Mouse (Mus musculus): ENCODE measurements around the gene Cfap99. TPM values are rescaled to one million over a fixed set of nuclear protein-coding genes. Genes with fewer than 3 reads are reported as not detected.
A peak's percentile ranks its signal among the peaks of the same experiment; 100 is the strongest.

Gene Cfap99
- polyA plus RNA-seq, 1 experiment from 2014 or later, result 0.09 TPM

DNA sequence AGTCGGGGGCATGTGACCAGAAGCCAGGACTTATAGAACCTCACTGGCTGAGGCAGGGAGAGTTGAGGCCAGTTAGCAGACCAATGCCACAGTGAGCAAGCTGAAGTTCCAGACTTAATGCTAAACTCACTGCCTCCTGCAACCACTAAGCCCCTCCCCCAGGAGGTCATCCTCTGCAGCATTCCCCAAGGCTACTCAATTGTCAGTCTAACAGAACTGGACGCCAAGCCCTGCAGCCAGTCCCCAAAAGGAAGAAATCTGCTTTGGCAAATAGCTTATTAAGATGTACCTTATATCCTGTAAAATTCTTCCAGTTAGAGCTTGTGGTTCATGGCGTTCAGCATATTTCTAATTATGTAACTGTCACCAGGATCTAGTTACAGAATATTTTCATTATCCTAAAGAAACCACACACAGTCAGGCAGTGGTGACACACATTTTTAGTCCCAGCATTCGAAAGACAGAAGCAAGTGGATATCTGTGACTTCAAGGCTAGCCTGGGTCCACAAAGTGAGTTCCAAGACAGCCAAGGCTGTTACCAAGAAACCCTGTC, 35.4 kb upstream of the Cfap99 start:
- Histone ChIP-seq H3K4me3 (ENCODE audit: low read depth, low read length) (no peak overlapping the region), H3K4me1 (ENCODE audit: control insufficient read depth, insufficient read depth, low read length) (peaks cover 31% of the 10 kb centered on the region), H3K36me3 (ENCODE audit: control insufficient read depth, insufficient read depth, low read length) (no peaks in the 10 kb centered on the region), H3K27me3 (ENCODE audit: control insufficient read depth, insufficient read depth, low read length) (no peaks in the 10 kb centered on the region), H3K27ac (ENCODE audit: low read depth, low read length) (peak overlapping the region; percentile 44), H3K4me2 (ENCODE audit: low read depth, low read length) (no peak overlapping the region), H3K9ac (replicated peaks; ENCODE audit: low read depth, low read length) (no peak overlapping the region), H3K9me3 (ENCODE audit: control insufficient read depth, low read length) (no peaks in the 10 kb centered on the region)
- ATAC-seq (ENCODE audit: low read depth), result no peak
- 59% methylated on average over 4 of the region's 4 CpGs for WGBS

GRCm38 (mm10) chr5:34254309-34254708, 34.1 kb upstream of the Cfap99 start:
- ATAC-seq (ENCODE audit: low read depth), result no peak
- Histone ChIP-seq H3K4me2 (ENCODE audit: low read depth, low read length) (no peak overlapping the region), H3K4me1 (ENCODE audit: control insufficient read depth, insufficient read depth, low read length) (peaks cover 31% of the 10 kb centered on the region), H3K9ac (replicated peaks; ENCODE audit: low read depth, low read length) (no peak overlapping the region), H3K9me3 (ENCODE audit: control insufficient read depth, low read length) (no peaks in the 10 kb centered on the region), H3K27ac (ENCODE audit: low read depth, low read length) (no peak overlapping the region), H3K27me3 (ENCODE audit: control insufficient read depth, insufficient read depth, low read length) (no peaks in the 10 kb centered on the region), H3K4me3 (ENCODE audit: low read depth, low read length) (no peak overlapping the region), H3K36me3 (ENCODE audit: control insufficient read depth, insufficient read depth, low read length) (no peaks in the 10 kb centered on the region)
- 77% methylated on average over 8 of the region's 8 CpGs for WGBS

DNA sequence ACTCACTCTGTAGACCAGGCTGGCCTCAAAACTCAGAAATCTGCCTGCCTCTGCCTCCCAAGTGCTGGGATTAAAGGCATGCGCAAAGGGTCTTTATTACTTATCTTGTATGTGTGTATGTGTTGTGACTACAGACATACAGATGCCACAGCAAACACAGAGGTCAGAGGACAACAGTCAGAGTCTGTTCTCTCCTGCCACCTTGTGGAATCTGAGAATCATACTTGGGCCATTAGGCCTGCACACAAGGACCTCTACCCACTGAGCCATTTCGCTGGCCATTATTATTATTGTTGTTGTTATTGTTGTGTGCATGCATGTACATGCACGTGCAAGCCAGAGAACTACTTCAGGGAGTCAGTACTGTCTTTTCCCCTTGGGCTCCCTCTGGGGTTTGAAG, 33.2 kb upstream of the Cfap99 start:
- Histone ChIP-seq H3K27me3 (ENCODE audit: control insufficient read depth, insufficient read depth, low read length) (no peaks in the 10 kb centered on the region), H3K27ac (ENCODE audit: low read depth, low read length) (no peak overlapping the region), H3K4me1 (ENCODE audit: control insufficient read depth, insufficient read depth, low read length) (peaks cover 22% of the 10 kb centered on the region), H3K9ac (replicated peaks; ENCODE audit: low read depth, low read length) (no peak overlapping the region), H3K4me3 (ENCODE audit: low read depth, low read length) (no peak overlapping the region), H3K4me2 (ENCODE audit: low read depth, low read length) (no peak overlapping the region), H3K36me3 (ENCODE audit: control insufficient read depth, insufficient read depth, low read length) (no peaks in the 10 kb centered on the region), H3K9me3 (ENCODE audit: control insufficient read depth, low read length) (no peaks in the 10 kb centered on the region)
- WGBS, result 85% methylated on average over 3 of the region's 3 CpGs
- ATAC-seq (ENCODE audit: low read depth), result no peak

- 64% methylated on average over 3 of the region's 3 CpGs for WGBS
- Histone ChIP-seq H3K4me1 (ENCODE audit: control insufficient read depth, insufficient read depth, low read length) (no peaks in the 10 kb centered on the region), H3K36me3 (ENCODE audit: control insufficient read depth, insufficient read depth, low read length) (no peaks in the 10 kb centered on the region), H3K27me3 (ENCODE audit: control insufficient read depth, insufficient read depth, low read length) (no peaks in the 10 kb centered on the region), H3K9ac (replicated peaks; ENCODE audit: low read depth, low read length) (no peak overlapping the region), H3K27ac (ENCODE audit: low read depth, low read length) (no peak overlapping the region), H3K9me3 (ENCODE audit: control insufficient read depth, low read length) (no peaks in the 10 kb centered on the region), H3K4me2 (ENCODE audit: low read depth, low read length) (no peak overlapping the region), H3K4me3 (ENCODE audit: low read depth, low read length) (no peak overlapping the region)
- no peak for ATAC-seq (ENCODE audit: low read depth)
These were observed 29.1 kb upstream of the Cfap99 start for GRCm38 (mm10) chr5:34259172-34259816.

- H3K27me3 ChIP-seq (ENCODE audit: control insufficient read depth, insufficient read depth, low read length), result no peaks in the 10 kb centered on the region
- no peak overlapping the region for H3K27ac ChIP-seq (ENCODE audit: low read depth, low read length)
- no peak overlapping the region for H3K9ac ChIP-seq (replicated peaks; ENCODE audit: low read depth, low read length)
- no peaks in the 10 kb centered on the region for H3K9me3 ChIP-seq (ENCODE audit: control insufficient read depth, low read length)
- H3K4me1 ChIP-seq (ENCODE audit: control insufficient read depth, insufficient read depth, low read length), result no peaks in the 10 kb centered on the region
- 75% methylated on average over 4 of the region's 4 CpGs for WGBS
- H3K4me2 ChIP-seq (ENCODE audit: low read depth, low read length), result no peak overlapping the region
- ATAC-seq (ENCODE audit: low read depth), result no peak
- no peaks in the 10 kb centered on the region for H3K36me3 ChIP-seq (ENCODE audit: control insufficient read depth, insufficient read depth, low read length)
- no peak overlapping the region for H3K4me3 ChIP-seq (ENCODE audit: low read depth, low read length)
These were observed 22.3 kb upstream of the Cfap99 start for GRCm38 (mm10) chr5:34266065-34266464.

- H3K4me3 ChIP-seq (ENCODE audit: low read depth, low read length), result no peak overlapping the region
- no peak overlapping the region for H3K27ac ChIP-seq (ENCODE audit: low read depth, low read length)
- no peaks in the 10 kb centered on the region for H3K27me3 ChIP-seq (ENCODE audit: control insufficient read depth, insufficient read depth, low read length)
- no peak overlapping the region for H3K4me2 ChIP-seq (ENCODE audit: low read depth, low read length)
- no peaks in the 10 kb centered on the region for H3K4me1 ChIP-seq (ENCODE audit: control insufficient read depth, insufficient read depth, low read length)
- 90% methylated on average over 16 of the region's 16 CpGs for WGBS
- H3K9ac ChIP-seq (replicated peaks; ENCODE audit: low read depth, low read length), result no peak overlapping the region
- no peaks in the 10 kb centered on the region for H3K9me3 ChIP-seq (ENCODE audit: control insufficient read depth, low read length)
- ATAC-seq (ENCODE audit: low read depth), result no peak
- no peaks in the 10 kb centered on the region for H3K36me3 ChIP-seq (ENCODE audit: control insufficient read depth, insufficient read depth, low read length)
These were observed 19.0 kb upstream of the Cfap99 start for GRCm38 (mm10) chr5:34269197-34269920.

DNA sequence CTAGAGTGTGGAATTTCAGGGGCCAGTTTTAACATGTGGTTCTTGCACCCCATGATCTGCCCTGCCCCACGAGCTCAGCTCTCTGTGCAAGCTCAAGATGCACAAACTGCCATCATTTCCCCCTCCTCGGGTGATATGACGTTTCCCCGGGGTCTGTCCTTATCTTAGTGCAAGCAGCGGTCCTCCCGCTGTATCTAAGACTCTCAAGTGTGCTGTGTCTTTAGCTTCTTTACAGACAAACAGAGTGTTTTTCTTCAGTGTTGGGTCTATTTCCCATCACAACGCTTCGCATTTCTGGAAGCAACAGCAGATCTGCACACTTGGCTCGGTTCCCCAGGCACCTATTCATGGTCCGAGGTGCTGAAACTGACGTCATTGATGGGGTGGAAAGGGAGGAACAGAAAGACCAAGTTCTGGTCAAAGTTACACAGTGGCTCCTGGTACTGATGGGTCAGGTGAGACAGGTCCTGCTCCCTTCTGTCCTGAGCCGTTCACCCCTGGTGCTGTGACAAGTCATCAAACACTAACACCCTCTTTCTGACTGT, 18.4 kb upstream of the Cfap99 start:
- ATAC-seq (ENCODE audit: low read depth), result no peak
- Histone ChIP-seq H3K4me3 (ENCODE audit: low read depth, low read length) (no peak overlapping the region), H3K36me3 (ENCODE audit: control insufficient read depth, insufficient read depth, low read length) (no peaks in the 10 kb centered on the region), H3K27ac (ENCODE audit: low read depth, low read length) (no peak overlapping the region), H3K4me1 (ENCODE audit: control insufficient read depth, insufficient read depth, low read length) (no peaks in the 10 kb centered on the region), H3K9ac (replicated peaks; ENCODE audit: low read depth, low read length) (no peak overlapping the region), H3K27me3 (ENCODE audit: control insufficient read depth, insufficient read depth, low read length) (no peaks in the 10 kb centered on the region), H3K9me3 (ENCODE audit: control insufficient read depth, low read length) (no peaks in the 10 kb centered on the region), H3K4me2 (ENCODE audit: low read depth, low read length) (no peak overlapping the region)
- 79% methylated on average over 12 of the region's 12 CpGs for WGBS

DNA sequence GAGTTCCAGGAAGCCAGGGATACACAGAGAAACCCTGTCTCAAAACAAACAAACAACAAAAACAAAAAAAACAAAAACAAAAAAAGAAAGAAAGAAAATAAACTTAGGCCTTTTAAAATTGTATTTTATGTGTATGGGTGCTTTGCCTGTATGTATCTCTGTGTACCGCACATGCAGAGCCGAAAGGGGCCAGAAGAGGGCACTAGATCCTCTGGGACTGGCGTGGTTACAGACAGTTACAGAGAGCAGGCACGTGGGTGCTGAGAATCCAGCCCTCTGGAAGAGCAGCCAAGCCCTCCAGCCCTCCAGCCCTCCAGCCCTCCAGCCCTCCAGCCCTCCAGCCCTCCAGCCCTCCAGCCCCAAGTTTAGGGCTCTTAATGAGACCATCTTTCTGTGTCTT, 16.7 kb upstream of the Cfap99 start:
- Histone ChIP-seq H3K27me3 (ENCODE audit: control insufficient read depth, insufficient read depth, low read length) (no peaks in the 10 kb centered on the region), H3K9me3 (ENCODE audit: control insufficient read depth, low read length) (no peaks in the 10 kb centered on the region), H3K4me1 (ENCODE audit: control insufficient read depth, insufficient read depth, low read length) (no peaks in the 10 kb centered on the region), H3K4me2 (ENCODE audit: low read depth, low read length) (no peak overlapping the region), H3K4me3 (ENCODE audit: low read depth, low read length) (no peak overlapping the region), H3K36me3 (ENCODE audit: control insufficient read depth, insufficient read depth, low read length) (no peaks in the 10 kb centered on the region), H3K27ac (ENCODE audit: low read depth, low read length) (no peak overlapping the region), H3K9ac (replicated peaks; ENCODE audit: low read depth, low read length) (no peak overlapping the region)
- ATAC-seq (ENCODE audit: low read depth), result no peak
- 29% methylated on average over 4 of the region's 4 CpGs for WGBS

DNA sequence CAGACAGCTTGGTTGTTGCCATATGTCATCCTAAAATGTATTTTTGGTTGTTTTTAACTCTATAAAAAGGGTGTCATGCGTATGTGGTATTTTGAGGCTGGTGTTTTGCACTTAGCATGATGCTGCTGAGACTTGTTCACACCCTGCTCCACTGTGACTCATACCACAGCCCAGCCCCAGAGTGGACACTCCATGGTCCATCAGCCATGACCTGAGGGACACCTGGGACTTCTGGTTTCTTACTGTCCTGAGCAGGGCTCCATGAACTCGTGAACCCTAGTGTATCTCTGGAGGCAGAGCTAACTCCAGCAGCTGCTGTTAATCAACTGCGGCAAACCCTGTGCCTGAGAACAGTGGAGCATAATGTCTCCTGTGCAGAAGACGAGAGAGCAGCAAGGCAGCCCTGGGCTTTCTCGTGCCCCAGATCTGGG, 15.1 kb upstream of the Cfap99 start:
- no peaks in the 10 kb centered on the region for H3K36me3 ChIP-seq (ENCODE audit: control insufficient read depth, insufficient read depth, low read length)
- no peak for ATAC-seq (ENCODE audit: low read depth)
- H3K4me3 ChIP-seq (ENCODE audit: low read depth, low read length), result no peak overlapping the region
- H3K4me1 ChIP-seq (ENCODE audit: control insufficient read depth, insufficient read depth, low read length), result no peaks in the 10 kb centered on the region
- H3K9me3 ChIP-seq (ENCODE audit: control insufficient read depth, low read length), result no peaks in the 10 kb centered on the region
- H3K27me3 ChIP-seq (ENCODE audit: control insufficient read depth, insufficient read depth, low read length), result no peaks in the 10 kb centered on the region
- H3K9ac ChIP-seq (replicated peaks; ENCODE audit: low read depth, low read length), result no peak overlapping the region
- H3K27ac ChIP-seq (ENCODE audit: low read depth, low read length), result no peak overlapping the region
- no peak overlapping the region for H3K4me2 ChIP-seq (ENCODE audit: low read depth, low read length)
- 77% methylated on average over 5 of the region's 5 CpGs for WGBS

Measured in neural tube, embryonic 14.5 days (tissue).